Mouse (Mus musculus): ENCODE results near the gene Mdh1.

The Mdh1 gene

GRCm38 (mm10) chr11:21571700-21572381 lies at the start of gene Mdh1, which contains the start of gene Wdpcp:
Gene Mdh1 (minus strand): TSS chr11:21572367.
Gene Wdpcp (plus strand): TSS chr11:21572235.
- DNase-seq (ENCODE audit: low spot score in 2 of 2) = peak; percentile 97

GRCm38 (mm10) chr11:21615915-21616314 lies 43.7 kb upstream of the Mdh1 start:
- DNase-seq (ENCODE audit: low spot score in 2 of 2) = no peak

GRCm38 (mm10) chr11:21602497-21602896 lies 30.3 kb upstream of the Mdh1 start:
- DNase-seq (ENCODE audit: low spot score in 2 of 2) = no peak

GRCm38 (mm10) chr11:21583286-21583685 lies 11.1 kb upstream of the Mdh1 start:
- no peak for DNase-seq (ENCODE audit: low spot score in 2 of 2)

- DNase-seq (ENCODE audit: low spot score in 2 of 2) = no peak
Observed at GRCm38 (mm10) chr11:21581472-21581871, 9.3 kb upstream of the Mdh1 start.

GRCm38 (mm10) chr11:21570973-21571372 lies 1.2 kb downstream of the Mdh1 start:
- DNase-seq (ENCODE audit: low spot score in 2 of 2) = peak in 1 of 2 experiments; percentile 55

GRCm38 (mm10) chr11:21570109-21570474 lies 2.1 kb downstream of the Mdh1 start:
- no peak for DNase-seq (ENCODE audit: low spot score in 2 of 2)

- DNase-seq (ENCODE audit: low spot score in 2 of 2) = peak in 1 of 2 experiments; percentile 48
Observed at GRCm38 (mm10) chr11:21569456-21570108, 2.6 kb downstream of the Mdh1 start.

- no peak for DNase-seq (ENCODE audit: low spot score in 2 of 2)
Observed at GRCm38 (mm10) chr11:21569002-21569401, 3.2 kb downstream of the Mdh1 start.

GRCm38 (mm10) chr11:21567733-21568132 lies 4.4 kb downstream of the Mdh1 start:
- DNase-seq (ENCODE audit: low spot score in 2 of 2) = no peak

GRCm38 (mm10) chr11:21566934-21567333 lies 5.2 kb downstream of the Mdh1 start:
- DNase-seq (ENCODE audit: low spot score in 2 of 2) = no peak

- no peak for DNase-seq (ENCODE audit: low spot score in 2 of 2)
Observed at GRCm38 (mm10) chr11:21564681-21565405, 7.3 kb downstream of the Mdh1 start.

- DNase-seq (ENCODE audit: low spot score in 2 of 2) = no peak
Observed at GRCm38 (mm10) chr11:21563617-21564325, 8.4 kb downstream of the Mdh1 start.

- no peak for DNase-seq (ENCODE audit: low spot score in 2 of 2)
Observed at GRCm38 (mm10) chr11:21561347-21561746, 10.8 kb downstream of the Mdh1 start.

GRCm38 (mm10) chr11:21559727-21560126 lies 12.4 kb downstream of the Mdh1 start:
- no peak for DNase-seq (ENCODE audit: low spot score in 2 of 2)

- DNase-seq (ENCODE audit: low spot score in 2 of 2) = no peak
Observed at GRCm38 (mm10) chr11:21552049-21552448, 20.1 kb downstream of the Mdh1 start.

- DNase-seq (ENCODE audit: low spot score in 2 of 2) = no peak
Observed at GRCm38 (mm10) chr11:21550222-21551173, 21.7 kb downstream of the Mdh1 start.

- DNase-seq (ENCODE audit: low spot score in 2 of 2) = no peak
Observed at GRCm38 (mm10) chr11:21549754-21550153, 22.4 kb downstream of the Mdh1 start.

GRCm38 (mm10) chr11:21549052-21549451 lies 23.1 kb downstream of the Mdh1 start:
- DNase-seq (ENCODE audit: low spot score in 2 of 2) = no peak

GRCm38 (mm10) chr11:21547518-21547917 lies 24.6 kb downstream of the Mdh1 start:
- DNase-seq (ENCODE audit: low spot score in 2 of 2) = no peak

- DNase-seq (ENCODE audit: low spot score in 2 of 2) = no peak
Observed at GRCm38 (mm10) chr11:21546671-21547070, 25.5 kb downstream of the Mdh1 start.

All from frontal cortex, postnatal 10 days (tissue).